Mouse (Mus musculus): Measurements from ENCODE around the gene Npm3. TPM values are rescaled to one million over a fixed set of nuclear protein-coding genes. Genes with fewer than 3 reads are reported as not detected.

Npm3 gene
- polyA plus RNA-seq (2017; shearing (Covaris generic)): 10 to 100 TPM; 26.7 to 70.7 TPM

- ATAC-seq: peak; percentile 77
These were observed at the start of gene Npm3 for GRCm38 (mm10) chr19:45749243-45750043. Gene Npm3, minus strand, starts transcription at chr19:45749591.

GRCm38 (mm10) chr19:45796879-45797278, 47.5 kb upstream of the Npm3 start:
- ATAC-seq: peak; percentile 58

GRCm38 (mm10) chr19:45796061-45796556, 46.7 kb upstream of the Npm3 start:
- peak; percentile 93 for ATAC-seq

- no peak for ATAC-seq
These were observed 46.1 kb upstream of the Npm3 start for GRCm38 (mm10) chr19:45795406-45795944.

GRCm38 (mm10) chr19:45794718-45795117, 45.3 kb upstream of the Npm3 start:
- no peak for ATAC-seq

- ATAC-seq: no peak
These were observed 43.0 kb upstream of the Npm3 start for GRCm38 (mm10) chr19:45792404-45792803.

- peak; percentile 88 for ATAC-seq
These were observed 40.8 kb upstream of the Npm3 start for GRCm38 (mm10) chr19:45789888-45790874.

GRCm38 (mm10) chr19:45789365-45789764, 40.0 kb upstream of the Npm3 start:
- no peak for ATAC-seq

- no peak for ATAC-seq
These were observed 38.9 kb upstream of the Npm3 start for GRCm38 (mm10) chr19:45788337-45788736.

GRCm38 (mm10) chr19:45787450-45787849, 38.1 kb upstream of the Npm3 start:
- ATAC-seq: no peak

GRCm38 (mm10) chr19:45785470-45785869, 36.1 kb upstream of the Npm3 start:
- no peak for ATAC-seq

- no peak for ATAC-seq
These were observed 34.7 kb upstream of the Npm3 start for GRCm38 (mm10) chr19:45783933-45784576.

- ATAC-seq: peak; percentile 93
These were observed 34.0 kb upstream of the Npm3 start, which contains the start of gene Mgea5 for GRCm38 (mm10) chr19:45783181-45783932. Gene Mgea5, minus strand, starts transcription at chr19:45783837.

- ATAC-seq: no peak
These were observed 33.1 kb upstream of the Npm3 start for GRCm38 (mm10) chr19:45782315-45783001.

- no peak for ATAC-seq
These were observed 32.3 kb upstream of the Npm3 start for GRCm38 (mm10) chr19:45781676-45782075.

- ATAC-seq: no peak
These were observed 31.0 kb upstream of the Npm3 start for GRCm38 (mm10) chr19:45780350-45780915.

- ATAC-seq: no peak
These were observed 26.1 kb upstream of the Npm3 start for GRCm38 (mm10) chr19:45775486-45775885.

- ATAC-seq: no peak
These were observed 22.1 kb upstream of the Npm3 start for GRCm38 (mm10) chr19:45771501-45771900.

GRCm38 (mm10) chr19:45760810-45761209, 11.4 kb upstream of the Npm3 start:
- ATAC-seq: no peak

GRCm38 (mm10) chr19:45758671-45759070, 9.3 kb upstream of the Npm3 start:
- ATAC-seq: no peak
